19 mouse cellular contexts compared by ENCODE assay signal in the genomic region with DNA sequence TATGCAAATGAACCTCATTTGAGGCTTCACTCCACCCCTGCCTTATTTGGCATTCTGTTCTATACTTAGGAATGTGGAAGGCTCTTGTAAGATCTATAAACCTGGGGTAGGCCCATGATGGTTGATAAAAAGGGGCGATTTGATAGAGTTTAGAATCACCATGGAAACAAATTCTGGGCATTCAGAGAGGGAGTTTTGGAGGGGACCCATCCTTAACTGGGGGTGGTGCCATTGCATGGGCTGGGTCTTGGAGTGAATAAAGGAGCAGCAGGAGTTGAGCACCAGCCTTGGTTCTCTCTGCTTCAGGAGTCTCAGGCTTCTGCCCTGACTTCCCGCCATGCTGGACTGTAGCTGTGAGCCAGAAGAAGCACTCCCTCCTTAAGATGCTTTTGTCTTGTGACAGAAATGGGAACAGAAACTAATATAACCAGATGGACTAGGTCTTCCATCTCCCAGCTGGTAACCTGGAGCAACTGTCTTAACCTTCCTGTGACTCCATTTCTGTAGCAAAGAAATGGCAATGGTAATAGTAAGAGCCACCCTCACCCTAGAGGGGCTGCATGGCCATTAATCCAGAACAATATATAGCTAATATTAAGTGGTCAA. TPM values are rescaled to one million over a fixed set of nuclear protein-coding genes. Genes with fewer than 3 reads are reported as not detected.
"Had no signal": no experiment of that assay in that cellular context is flagged by ENCODE, and none has a peak within 500 bp of the region (broad histone marks: within the 10 kb centered on the region; RNA-seq: fewer than 3 reads in every experiment).

No protein-coding gene starts in this region.

- H3K27me3 ChIP-seq: liver, embryonic 13.5 days; midbrain, embryonic 15.5 days; neural tube, embryonic 13.5 days had no signal

- H3K4me3 ChIP-seq: left cerebral cortex, adult 2 months; liver, embryonic 13.5 days; midbrain, embryonic 15.5 days; myocyte; neural tube, embryonic 13.5 days had no signal

- H3K4me1 ChIP-seq: liver, embryonic 13.5 days; midbrain, embryonic 15.5 days had no signal

- H3K36me3 ChIP-seq: liver, embryonic 13.5 days; midbrain, embryonic 15.5 days; neural tube, embryonic 13.5 days had no signal

- H3K4me2 ChIP-seq: liver, embryonic 13.5 days; midbrain, embryonic 11.5 days; midbrain, embryonic 15.5 days; neural tube, embryonic 13.5 days had no signal

- ATAC-seq: midbrain, embryonic 15.5 days had no signal

- DNase-seq: kidney, adult 11 months; kidney, adult 9 months; kidney, postnatal 14 days; kidney, postnatal 4 days; layer of hippocampus, postnatal 36 days; liver, embryonic 13.5 days; lung, adult 2 months; lung, postnatal 14 days; retina, postnatal 1 day; right cerebral cortex, postnatal 25 days; thymus, postnatal 25 days had no signal

- H3K9ac ChIP-seq: liver, embryonic 13.5 days; midbrain, embryonic 15.5 days; neural tube, embryonic 13.5 days had no signal

- H3K27ac ChIP-seq: left cerebral cortex, adult 2 months; liver, embryonic 13.5 days; macrophage; midbrain, embryonic 15.5 days; neural tube, embryonic 13.5 days; stomach, postnatal 0 days had no signal

- H3K9me3 ChIP-seq: liver, embryonic 13.5 days; midbrain, embryonic 15.5 days; neural tube, embryonic 13.5 days had no signal

RNA-seq across cellular contexts. Expression of a gene that starts 46.2 kb away (rescaled TPM):
- total RNA-seq: monocyte, adult 5-6 weeks had no signal
